Mouse (Mus musculus): ENCODE results near the gene Socs7. TPM values are rescaled to one million over a fixed set of nuclear protein-coding genes. Genes with fewer than 3 reads are reported as not detected.

The Socs7 gene
- polyA plus RNA-seq, 1 experiment = 13.5 TPM

- DNase-seq = no peak
- no peak for TF ChIP-seq CTCF (conservative IDR thresholded peaks at IDR 0.05; ENCODE audit: insufficient read depth, insufficient read length, low read depth, low read length)
- TF ChIP-seq POLR2A (IDR thresholded peaks at IDR 0.05; ENCODE audit: low read depth, low read length) = no peak
- no peak overlapping the region for H3K4me3 ChIP-seq (ENCODE audit: insufficient read depth, low read depth, low read length)
- H3K4me1 ChIP-seq (ENCODE audit: control insufficient read depth, insufficient read depth, low read length) = peaks cover 14% of the 10 kb centered on the region
- WGBS = 80% methylated on average over 3 of the region's 3 CpGs
- H3K27me3 ChIP-seq (replicated peaks; ENCODE audit: control insufficient read depth, insufficient read depth, low read length) = no peaks in the 10 kb centered on the region
- H3K36me3 ChIP-seq (ENCODE audit: control insufficient read depth, insufficient read depth, low read length) = no peaks in the 10 kb centered on the region
- no peak overlapping the region for H3K27ac ChIP-seq (ENCODE audit: insufficient read depth, low read depth, low read length)
These were observed 39.5 kb downstream of the Socs7 start for GRCm38 (mm10) chr11:97401686-97402435.

- Histone ChIP-seq H3K36me3 (ENCODE audit: control insufficient read depth, insufficient read depth, low read length) (no peaks in the 10 kb centered on the region), H3K27me3 (replicated peaks; ENCODE audit: control insufficient read depth, insufficient read depth, low read length) (no peaks in the 10 kb centered on the region), H3K4me1 (ENCODE audit: control insufficient read depth, insufficient read depth, low read length) (peaks cover 14% of the 10 kb centered on the region), H3K4me3 (ENCODE audit: insufficient read depth, low read depth, low read length) (no peak overlapping the region), H3K27ac (ENCODE audit: insufficient read depth, low read depth, low read length) (no peak overlapping the region)
- WGBS = 71% methylated on average over 2 of the region's 2 CpGs
- no peak for TF ChIP-seq CTCF (conservative IDR thresholded peaks at IDR 0.05; ENCODE audit: insufficient read depth, insufficient read length, low read depth, low read length)
- no peak for TF ChIP-seq POLR2A (IDR thresholded peaks at IDR 0.05; ENCODE audit: low read depth, low read length)
- DNase-seq = no peak
These were observed 40.4 kb downstream of the Socs7 start for GRCm38 (mm10) chr11:97402746-97403145.

GRCm38 (mm10) chr11:97403614-97404183 is 41.3 kb downstream of the Socs7 start:
- peak; percentile 27 for DNase-seq

GRCm38 (mm10) chr11:97404184-97404760 is 41.9 kb downstream of the Socs7 start:
- no peak for TF ChIP-seq POLR2A (IDR thresholded peaks at IDR 0.05; ENCODE audit: low read depth, low read length)
- no peak for TF ChIP-seq CTCF (conservative IDR thresholded peaks at IDR 0.05; ENCODE audit: insufficient read depth, insufficient read length, low read depth, low read length)
- H3K27ac ChIP-seq (ENCODE audit: insufficient read depth, low read depth, low read length) = no peak overlapping the region
- peak; percentile 41 for DNase-seq
- peaks cover 14% of the 10 kb centered on the region for H3K4me1 ChIP-seq (ENCODE audit: control insufficient read depth, insufficient read depth, low read length)
- no peaks in the 10 kb centered on the region for H3K27me3 ChIP-seq (replicated peaks; ENCODE audit: control insufficient read depth, insufficient read depth, low read length)
- WGBS = 2% methylated on average over 50 of the region's 61 CpGs
- no peaks in the 10 kb centered on the region for H3K36me3 ChIP-seq (ENCODE audit: control insufficient read depth, insufficient read depth, low read length)
- H3K4me3 ChIP-seq (ENCODE audit: insufficient read depth, low read depth, low read length) = peak overlapping the region; percentile 50

More at GRCm38 (mm10) chr11:97403614-97404183, 41.3 kb downstream of the Socs7 start:
- no peak overlapping the region for H3K4me3 ChIP-seq (ENCODE audit: insufficient read depth, low read depth, low read length)
- WGBS = 37% methylated on average over 8 of the region's 8 CpGs
- H3K27me3 ChIP-seq (replicated peaks; ENCODE audit: control insufficient read depth, insufficient read depth, low read length) = no peaks in the 10 kb centered on the region
- H3K27ac ChIP-seq (ENCODE audit: insufficient read depth, low read depth, low read length) = no peak overlapping the region
- H3K36me3 ChIP-seq (ENCODE audit: control insufficient read depth, insufficient read depth, low read length) = no peaks in the 10 kb centered on the region
- no peak for TF ChIP-seq CTCF (conservative IDR thresholded peaks at IDR 0.05; ENCODE audit: insufficient read depth, insufficient read length, low read depth, low read length)
- no peak for TF ChIP-seq POLR2A (IDR thresholded peaks at IDR 0.05; ENCODE audit: low read depth, low read length)
- peaks cover 14% of the 10 kb centered on the region for H3K4me1 ChIP-seq (ENCODE audit: control insufficient read depth, insufficient read depth, low read length)

- WGBS = 6% methylated on average over 11 of the region's 11 CpGs
- no peak for DNase-seq
- no peak for TF ChIP-seq CTCF (conservative IDR thresholded peaks at IDR 0.05; ENCODE audit: insufficient read depth, insufficient read length, low read depth, low read length)
- no peak for TF ChIP-seq POLR2A (IDR thresholded peaks at IDR 0.05; ENCODE audit: low read depth, low read length)
- no peaks in the 10 kb centered on the region for H3K27me3 ChIP-seq (replicated peaks; ENCODE audit: control insufficient read depth, insufficient read depth, low read length)
- H3K4me1 ChIP-seq (ENCODE audit: control insufficient read depth, insufficient read depth, low read length) = peaks cover 14% of the 10 kb centered on the region
- H3K4me3 ChIP-seq (ENCODE audit: insufficient read depth, low read depth, low read length) = peak overlapping the region; percentile 50
- H3K27ac ChIP-seq (ENCODE audit: insufficient read depth, low read depth, low read length) = no peak overlapping the region
- no peaks in the 10 kb centered on the region for H3K36me3 ChIP-seq (ENCODE audit: control insufficient read depth, insufficient read depth, low read length)
These were observed 42.4 kb downstream of the Socs7 start for GRCm38 (mm10) chr11:97404761-97405190.

- Histone ChIP-seq H3K36me3 (ENCODE audit: control insufficient read depth, insufficient read depth, low read length) (no peaks in the 10 kb centered on the region), H3K27ac (ENCODE audit: insufficient read depth, low read depth, low read length) (no peak overlapping the region), H3K27me3 (replicated peaks; ENCODE audit: control insufficient read depth, insufficient read depth, low read length) (no peaks in the 10 kb centered on the region), H3K4me1 (ENCODE audit: control insufficient read depth, insufficient read depth, low read length) (peaks cover 14% of the 10 kb centered on the region), H3K4me3 (ENCODE audit: insufficient read depth, low read depth, low read length) (no peak overlapping the region)
- peak; percentile 86 for DNase-seq
- 59% methylated on average over 10 of the region's 10 CpGs for WGBS
- TF ChIP-seq CTCF (conservative IDR thresholded peaks at IDR 0.05; ENCODE audit: insufficient read depth, insufficient read length, low read depth, low read length) (no peak), POLR2A (IDR thresholded peaks at IDR 0.05; ENCODE audit: low read depth, low read length) (no peak)
These were observed 44.0 kb downstream of the Socs7 start for GRCm38 (mm10) chr11:97406094-97406951.
